Mouse (Mus musculus): ENCODE measurements around the gene Nudt1. TPM values are rescaled to one million over a fixed set of nuclear protein-coding genes. Genes with fewer than 3 reads are reported as not detected.

The Nudt1 gene
- polyA plus RNA-seq (2012; rRNA removed) = 10.6 and 11.4 TPM in 2 replicates

DNA sequence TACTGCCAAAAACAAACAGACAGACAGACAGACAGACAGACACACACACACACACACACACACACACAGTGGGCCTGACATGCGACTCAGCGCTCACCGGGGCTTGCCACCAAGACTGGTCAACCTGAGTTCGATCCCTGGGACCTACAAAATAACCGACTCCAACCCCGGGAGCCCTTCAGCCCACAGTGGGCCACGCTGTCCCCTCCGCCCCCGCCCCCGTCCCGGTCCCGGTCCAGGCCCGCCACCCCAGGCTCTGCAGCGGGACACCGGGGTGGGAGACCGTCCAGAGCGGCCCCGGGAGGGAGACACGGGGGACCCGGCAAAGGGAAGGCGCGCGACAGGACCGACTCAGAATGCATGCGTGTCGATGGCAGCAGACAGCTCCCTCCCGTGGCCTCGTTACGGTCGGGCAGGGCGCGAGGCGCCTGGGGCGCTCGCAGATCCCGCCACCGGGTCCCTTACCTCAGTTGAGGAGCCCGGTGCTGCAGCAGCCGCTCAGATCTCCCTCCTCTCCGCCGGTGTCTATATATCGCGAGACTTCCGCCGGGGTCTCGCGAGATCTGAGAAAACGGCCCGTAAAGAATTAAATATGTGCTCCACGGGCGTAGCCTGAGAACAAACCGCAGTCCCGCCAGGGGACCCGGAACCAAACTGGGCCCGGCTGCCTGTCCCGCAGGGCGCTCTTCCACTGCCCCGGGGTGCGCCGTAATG is at the start of gene Nudt1, which contains the start of gene Mad1l1:
TSS of gene Nudt1 (plus strand) at position 615 of the 714 bp plus-strand sequence.
TSS of gene Mad1l1 (minus strand) at position 511 of the 714 bp plus-strand sequence.

DNA sequence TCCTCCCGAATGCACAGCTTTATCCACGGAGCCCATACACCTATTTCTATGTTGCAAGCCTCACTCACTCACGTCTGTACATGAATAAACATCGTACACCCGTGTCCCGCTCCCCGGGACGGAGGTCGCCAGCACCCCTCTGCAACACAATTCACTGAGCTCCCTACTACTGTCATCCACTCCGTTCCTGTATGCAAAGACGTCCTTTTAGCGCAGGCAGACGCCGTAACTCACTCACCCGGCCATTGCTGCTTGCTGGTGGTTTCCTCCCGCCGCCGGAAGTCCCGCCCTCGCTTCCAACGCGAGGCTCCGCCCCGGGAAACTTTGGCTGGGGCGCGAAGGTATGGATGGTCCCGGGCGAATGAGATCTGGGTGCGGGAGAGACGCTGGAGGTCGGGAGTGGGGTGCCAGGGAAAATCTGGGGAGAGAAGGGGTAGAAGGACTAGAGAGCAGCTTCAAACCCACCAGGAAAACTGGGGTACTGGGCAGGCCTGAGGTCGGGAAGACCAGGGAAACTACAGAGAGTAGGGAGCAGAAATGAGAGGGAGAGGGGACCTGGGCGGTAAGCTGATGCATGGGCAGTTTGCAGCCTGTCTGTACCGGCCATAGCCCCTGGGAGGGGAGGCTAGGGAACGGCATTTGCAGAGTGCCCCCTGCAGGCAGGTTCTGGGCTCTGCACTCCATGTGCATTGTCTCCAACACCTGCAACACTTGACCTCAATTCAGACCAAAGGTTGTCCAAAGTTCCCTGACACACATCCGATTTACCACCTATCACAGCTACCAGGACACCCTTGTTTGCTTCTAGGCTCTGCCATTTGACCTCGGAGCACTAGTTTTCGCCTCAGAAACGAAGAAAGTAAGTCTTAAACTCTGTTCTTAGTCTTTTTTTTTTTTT is 10.4 kb downstream of the Nudt1 start, which contains the start of gene Mrm2:
TSS of gene Mrm2 (minus strand) at position 284 of the 898 bp plus-strand sequence.

Other genes starting within 250 kb of the Nudt1 start
- 16.9 and 17.6 TPM in 2 replicates for gene Mad1l1, start 104 bp upstream of the Nudt1 start, polyA plus RNA-seq (2012; rRNA removed)
- gene Mrm2, start 10.2 kb downstream of the Nudt1 start, polyA plus RNA-seq (2012; rRNA removed) = 5.8 and 6.2 TPM in 2 replicates
- 9.1 TPM in 2 replicates for gene Snx8, start 67.6 kb downstream of the Nudt1 start, polyA plus RNA-seq (2012; rRNA removed)
- gene Eif3b, start 97.7 kb downstream of the Nudt1 start, polyA plus RNA-seq (2012; rRNA removed) = 79.6 and 88.9 TPM in 2 replicates
- not detected in 2 replicates for gene Gm4869, start 124.0 kb downstream of the Nudt1 start, polyA plus RNA-seq (2012; rRNA removed)
- 27.0 and 27.4 TPM in 2 replicates for gene Chst12, start 183.9 kb downstream of the Nudt1 start, polyA plus RNA-seq (2012; rRNA removed)
- not detected in 2 replicates for gene Grifin, start 243.4 kb downstream of the Nudt1 start, polyA plus RNA-seq (2012; rRNA removed)